Mouse (Mus musculus) layer of hippocampus, postnatal 25 days (tissue): ENCODE data around the gene Runx2. TPM values are rescaled to one million over a fixed set of nuclear protein-coding genes. Genes with fewer than 3 reads are reported as not detected.

ENCODE experiments used
- DNase-seq, 2 experiments: peaks; one replicate each; pipeline ENCODE4 v3.0.0; 2022; ENCODE audit warnings: mixed read lengths in 2 of 2, low spot score in 1 of 2; ENCODE audit errors: extremely low spot score in 1 of 2
- total RNA-seq, 2 experiments: library from RNA; stranded (reverse); gene quantifications; 2 replicates each; pipeline ENCODE4 v1.2.3; 2021

The Runx2 gene
- total RNA-seq, 2 experiments from 2014 or later = 11.0 to 11.7 TPM

DNA sequence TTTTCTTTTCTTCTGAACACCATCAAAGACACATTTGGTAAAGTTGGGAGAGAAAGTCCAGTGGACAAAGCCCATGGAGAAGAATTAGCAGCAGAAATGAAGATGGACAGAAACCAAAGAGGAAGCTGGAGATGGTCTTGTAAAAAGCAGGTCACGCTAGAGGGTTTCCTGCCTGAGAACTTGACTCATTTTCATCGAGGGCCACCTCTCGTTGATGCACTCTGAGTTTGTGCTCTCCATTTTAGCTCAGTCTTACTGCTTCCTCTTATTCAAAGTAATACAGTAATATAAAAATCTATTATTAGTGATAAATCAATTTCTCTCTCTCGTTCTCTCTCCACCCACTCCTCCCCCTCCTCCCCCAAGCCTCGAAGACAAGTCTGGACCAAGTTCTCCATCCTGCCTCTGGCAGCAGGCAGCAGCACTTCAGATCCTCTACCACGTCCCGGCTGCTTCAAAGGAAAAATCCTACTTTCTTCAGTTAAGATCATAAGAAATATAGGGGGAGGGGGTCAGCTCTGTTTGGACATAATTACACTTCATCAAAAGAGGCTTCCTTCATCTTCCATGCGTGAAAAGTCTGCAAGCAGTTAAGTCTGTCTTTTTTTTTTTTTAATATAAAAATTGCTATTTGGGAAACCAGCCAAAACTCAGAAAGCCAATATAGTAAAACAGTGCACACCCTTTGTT, 92.3 kb downstream of the Runx2 start:
- no peak for DNase-seq

DNA sequence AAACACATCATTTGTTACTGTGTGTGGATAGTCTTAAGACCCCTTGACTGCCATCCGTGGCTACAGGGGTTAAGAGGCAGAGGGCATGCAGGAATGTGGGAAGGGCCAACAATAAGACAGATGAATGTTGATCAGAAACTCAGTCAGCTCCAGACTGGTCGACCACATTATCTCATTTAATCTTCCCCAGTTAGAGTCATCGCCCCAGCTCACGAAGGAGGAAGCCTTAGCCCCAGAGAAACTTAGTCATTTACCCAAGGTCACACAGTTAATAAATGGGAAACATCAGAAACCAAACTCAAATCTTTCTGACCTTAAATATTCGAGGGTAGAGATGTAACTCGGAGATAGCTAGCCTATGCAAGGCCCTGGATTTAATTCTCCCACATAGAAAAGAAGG, 96.0 kb downstream of the Runx2 start:
- DNase-seq = no peak

DNA sequence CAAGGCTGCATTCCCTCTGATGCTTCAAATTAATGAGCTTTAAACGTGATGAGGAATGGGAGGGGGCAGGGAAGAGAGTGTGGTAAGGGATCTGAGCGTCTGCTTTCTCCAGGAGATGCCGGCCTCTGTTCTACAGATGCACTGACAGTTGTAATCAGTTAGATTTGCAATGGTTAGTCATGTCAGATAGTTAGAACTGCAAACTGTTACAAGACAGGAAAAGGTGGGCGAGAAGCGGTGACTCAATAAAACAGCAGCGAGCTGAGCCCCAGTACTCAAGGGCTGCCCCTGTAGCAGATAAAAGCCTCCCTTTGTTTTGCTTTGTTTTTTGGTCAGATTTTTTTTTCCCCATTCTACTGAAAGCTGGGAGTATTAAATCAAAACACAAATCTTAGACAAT, 96.6 kb downstream of the Runx2 start:
- no peak for DNase-seq

DNA sequence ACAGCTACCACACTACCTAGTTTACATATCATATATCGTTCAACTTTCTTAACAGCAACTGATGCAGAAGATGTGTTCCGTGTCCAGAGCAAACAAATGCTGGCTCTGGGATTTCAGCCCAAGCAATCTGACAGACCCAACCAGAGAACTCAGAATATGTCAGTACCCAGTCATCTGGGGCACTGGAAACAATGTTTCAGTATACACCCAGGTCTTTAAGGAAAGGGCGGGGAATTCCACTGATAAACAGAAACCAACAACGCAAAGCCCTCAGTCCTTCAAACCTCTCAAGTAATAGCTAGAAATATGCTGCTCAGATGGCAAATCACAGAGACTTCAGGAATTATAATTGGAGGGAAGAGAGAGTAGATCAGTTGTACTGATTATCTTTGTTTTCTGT, 100.5 kb downstream of the Runx2 start:
- no peak for DNase-seq

DNA sequence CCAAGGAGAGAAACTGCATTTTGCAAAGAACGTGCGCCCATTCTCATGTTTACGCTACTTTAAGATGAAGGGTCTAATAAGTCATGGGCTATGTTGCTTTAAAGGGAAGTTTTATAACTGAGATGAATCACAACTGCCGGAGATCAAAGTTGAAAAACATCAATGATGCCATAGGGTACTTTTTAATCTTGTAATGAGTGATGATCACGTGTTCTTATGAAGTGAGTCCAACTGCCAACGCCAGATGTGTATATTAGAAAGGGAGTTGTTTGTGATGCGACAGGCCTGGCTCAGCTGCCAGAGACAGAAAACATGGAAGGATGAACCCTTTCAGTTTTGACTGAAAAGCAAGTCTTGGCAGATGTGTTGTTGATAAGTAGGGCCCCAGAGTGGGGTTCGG, 101.2 kb downstream of the Runx2 start:
- no peak for DNase-seq

DNA sequence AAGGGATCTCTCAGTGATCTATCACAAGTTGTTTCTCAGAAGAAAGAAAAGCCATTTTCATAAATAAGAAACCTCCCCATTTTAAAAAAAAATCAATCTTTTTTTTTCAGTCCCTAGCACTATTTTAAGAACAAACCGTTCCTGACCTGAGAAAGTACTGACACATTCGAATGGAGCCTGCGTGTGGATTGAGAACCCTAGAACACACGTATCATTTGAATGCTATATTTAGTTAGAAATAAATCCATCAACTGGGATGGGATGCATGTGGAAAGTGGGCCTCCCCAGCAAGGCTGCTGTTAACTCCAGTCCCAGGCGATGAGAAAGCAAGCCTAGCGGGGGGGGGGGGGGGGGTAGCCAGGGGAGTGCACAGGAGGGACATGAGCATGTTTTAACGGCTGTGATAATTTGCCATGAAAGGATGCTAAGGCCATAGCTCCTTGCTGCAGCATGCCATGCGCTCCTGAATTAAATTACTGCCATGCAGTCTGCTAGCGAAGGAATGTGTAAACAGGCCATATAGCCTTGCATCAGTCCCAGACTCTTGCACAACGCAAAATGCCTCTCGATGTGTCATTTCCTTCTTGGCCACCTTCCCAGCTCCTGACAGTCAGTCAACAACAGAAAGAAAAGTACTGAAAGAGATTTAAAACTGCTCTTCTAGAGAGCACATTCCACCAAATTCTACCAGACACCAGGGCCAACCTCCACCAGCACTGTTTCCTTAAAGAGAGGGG, 104.9 kb downstream of the Runx2 start:
- peak in 1 of 2 experiments; percentile 34 for DNase-seq

DNA sequence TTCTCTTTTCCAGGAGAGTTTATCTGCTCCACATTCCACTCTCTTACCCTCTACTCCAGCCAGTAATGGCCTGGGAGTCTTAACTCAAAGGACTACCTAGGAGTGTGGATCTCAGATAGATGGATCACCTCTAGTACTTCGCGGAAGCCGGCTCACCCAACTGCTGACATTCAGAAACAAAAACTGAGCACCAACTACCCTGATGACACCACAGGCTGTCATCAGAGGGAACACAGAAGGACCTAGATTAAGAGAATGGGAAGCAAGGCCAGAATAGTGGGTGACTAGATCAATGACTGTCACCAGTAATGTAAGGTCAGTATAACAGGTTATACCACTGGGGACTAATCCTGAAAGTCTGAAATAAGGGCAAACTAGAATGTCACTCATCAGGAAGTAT, 106.6 kb downstream of the Runx2 start:
- DNase-seq = no peak

DNA sequence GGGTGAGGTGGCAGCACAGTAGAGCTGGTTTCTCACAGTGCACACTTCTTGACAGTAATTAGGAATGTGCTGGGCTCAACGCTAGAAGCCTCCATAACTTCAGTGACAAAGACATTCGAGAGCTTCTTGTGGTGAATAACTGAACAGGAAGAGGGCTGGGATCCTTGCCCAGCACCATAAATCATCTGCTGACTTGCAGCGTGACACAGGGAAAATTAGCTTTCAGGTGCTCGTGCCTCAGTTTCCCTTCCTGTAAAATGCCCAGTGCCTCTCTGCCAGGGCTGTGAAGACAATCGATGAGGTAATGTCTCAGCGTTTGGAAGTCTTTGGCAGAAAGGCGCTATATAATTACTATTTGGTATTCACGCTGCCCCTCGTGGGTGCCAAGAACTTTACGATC, 108.1 kb downstream of the Runx2 start:
- DNase-seq = no peak

DNA sequence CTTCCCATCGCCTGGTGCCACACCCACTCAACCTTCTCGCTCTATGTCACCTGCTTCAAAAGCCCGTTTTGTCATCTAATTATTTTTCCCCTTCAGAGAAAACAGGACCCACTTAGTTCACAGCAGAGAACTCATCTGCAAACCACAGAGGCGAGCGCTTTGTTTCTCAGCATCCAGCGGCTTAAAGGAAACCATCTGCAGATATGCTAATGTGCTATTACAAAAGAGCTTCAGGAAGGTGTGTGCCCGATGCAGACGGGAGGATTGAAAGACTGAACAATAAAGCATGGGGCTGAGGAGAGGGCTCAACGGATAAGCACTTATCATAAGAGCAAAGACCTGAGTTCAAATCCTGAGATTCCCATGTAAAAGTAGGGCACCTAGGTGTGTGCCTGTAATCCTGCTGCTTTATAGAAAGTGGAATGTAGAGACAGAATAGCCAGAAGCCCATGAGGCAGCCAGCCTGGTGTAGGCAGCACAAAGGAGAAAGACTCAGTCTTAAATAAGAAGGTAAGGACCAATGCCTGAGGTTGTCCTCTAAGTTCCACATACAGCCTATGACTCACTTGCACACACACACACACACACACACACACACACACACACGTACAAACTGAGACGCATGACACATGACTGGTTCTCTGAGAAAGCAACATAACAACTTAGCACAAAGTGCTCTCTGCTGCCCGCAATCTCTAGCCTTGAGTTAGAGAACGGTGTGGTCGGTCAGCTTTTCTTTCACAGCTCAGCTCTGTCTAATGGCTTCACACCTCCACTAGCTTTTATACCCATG, 111.9 kb downstream of the Runx2 start:
- no peak for DNase-seq

DNA sequence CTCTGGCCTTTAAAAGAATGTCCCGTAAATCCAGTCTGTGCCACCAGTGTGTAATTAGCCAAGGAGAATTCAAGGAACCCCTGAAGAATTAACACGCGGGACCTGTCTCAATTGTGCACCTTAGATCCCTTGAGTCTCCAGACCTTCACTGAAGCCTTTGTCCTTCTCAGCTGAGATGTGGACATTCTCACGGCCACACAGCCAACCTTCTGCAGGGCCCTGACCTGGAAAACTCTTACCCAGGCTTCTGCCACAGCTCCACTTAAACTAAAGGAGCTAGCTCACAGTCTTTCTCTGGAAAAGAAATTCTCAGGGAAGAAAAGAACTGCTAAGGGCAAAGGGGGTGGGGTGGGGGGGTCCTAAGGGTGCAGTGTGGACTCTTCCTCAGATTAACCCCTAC, 113.1 kb downstream of the Runx2 start:
- DNase-seq = no peak

DNA sequence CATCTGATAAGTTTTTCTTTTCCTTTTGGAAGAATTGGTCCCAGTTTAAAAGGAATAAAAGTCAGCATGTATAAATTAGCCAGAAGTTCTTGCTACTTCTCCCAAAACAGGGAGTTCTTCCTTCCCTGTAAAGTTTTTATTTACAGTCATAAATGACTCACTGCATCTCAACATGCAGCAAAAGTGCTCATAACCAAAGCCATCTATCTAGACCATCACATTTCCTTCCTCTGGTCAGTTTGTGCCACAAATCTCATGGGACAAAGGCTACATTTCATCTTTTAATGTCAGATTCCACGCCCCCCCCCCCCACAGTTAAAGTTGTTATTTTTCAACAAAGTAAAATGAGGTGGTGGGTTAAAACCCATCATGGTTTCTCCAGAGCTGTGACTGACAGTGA, 114.3 kb downstream of the Runx2 start:
- DNase-seq = no peak

DNA sequence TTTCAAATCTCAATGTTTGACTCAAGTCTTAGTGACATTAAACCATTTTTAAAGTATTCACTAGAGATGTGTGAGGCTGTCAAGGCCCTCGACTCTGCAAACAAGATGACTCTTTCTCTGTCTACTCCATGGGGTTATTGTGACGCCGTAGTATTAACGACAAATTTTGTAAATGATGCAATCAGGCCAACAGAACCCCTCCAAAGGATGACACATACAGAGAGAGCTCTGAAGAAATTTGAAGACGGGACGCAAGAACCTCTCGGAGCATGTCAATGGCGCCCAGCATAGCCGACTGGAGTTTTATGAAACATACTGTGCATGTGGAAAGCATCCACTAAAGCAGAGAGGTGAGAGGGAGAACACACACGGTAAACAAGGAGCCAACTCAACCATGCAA, 117.5 kb downstream of the Runx2 start:
- DNase-seq = no peak

DNA sequence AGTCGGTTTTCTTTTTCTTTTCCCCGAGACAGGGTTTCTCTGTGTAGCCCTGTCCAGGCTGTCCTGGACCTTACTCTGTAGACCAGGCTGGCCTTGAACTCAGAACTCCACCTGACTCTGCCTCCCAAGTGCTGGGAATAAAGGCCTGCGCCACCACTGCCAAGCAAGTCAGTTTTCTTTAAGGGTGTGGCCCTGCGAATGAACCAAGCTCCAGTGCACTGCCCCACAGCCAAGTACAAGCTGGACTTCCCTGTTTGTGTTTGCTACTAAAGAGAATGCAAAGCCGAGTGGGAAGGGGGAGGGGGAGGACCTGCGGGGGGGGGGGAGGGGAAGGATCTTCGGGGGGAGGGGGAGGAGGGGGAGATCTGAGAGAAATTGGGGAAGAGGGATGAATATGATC, 121.0 kb downstream of the Runx2 start:
- no peak for DNase-seq

DNA sequence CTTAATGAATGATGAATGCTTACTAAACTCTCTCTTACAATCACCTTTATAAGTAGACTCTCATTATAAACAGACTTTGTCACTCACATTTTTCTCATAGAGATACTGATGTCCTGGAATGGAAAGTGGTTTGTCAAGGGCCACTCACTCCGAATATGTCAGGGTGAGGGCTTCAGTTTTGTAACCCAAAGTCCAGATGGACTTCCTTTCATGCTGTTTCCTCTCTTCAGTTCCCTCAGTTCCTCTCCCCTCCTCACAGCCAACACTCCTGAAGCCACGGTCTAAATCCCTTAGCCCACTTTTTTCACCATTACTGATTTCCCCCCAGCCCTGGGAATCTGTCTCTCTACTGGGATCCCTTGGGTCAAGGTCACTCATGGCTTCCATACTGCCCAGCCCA, 123.1 kb downstream of the Runx2 start:
- no peak for DNase-seq

DNA sequence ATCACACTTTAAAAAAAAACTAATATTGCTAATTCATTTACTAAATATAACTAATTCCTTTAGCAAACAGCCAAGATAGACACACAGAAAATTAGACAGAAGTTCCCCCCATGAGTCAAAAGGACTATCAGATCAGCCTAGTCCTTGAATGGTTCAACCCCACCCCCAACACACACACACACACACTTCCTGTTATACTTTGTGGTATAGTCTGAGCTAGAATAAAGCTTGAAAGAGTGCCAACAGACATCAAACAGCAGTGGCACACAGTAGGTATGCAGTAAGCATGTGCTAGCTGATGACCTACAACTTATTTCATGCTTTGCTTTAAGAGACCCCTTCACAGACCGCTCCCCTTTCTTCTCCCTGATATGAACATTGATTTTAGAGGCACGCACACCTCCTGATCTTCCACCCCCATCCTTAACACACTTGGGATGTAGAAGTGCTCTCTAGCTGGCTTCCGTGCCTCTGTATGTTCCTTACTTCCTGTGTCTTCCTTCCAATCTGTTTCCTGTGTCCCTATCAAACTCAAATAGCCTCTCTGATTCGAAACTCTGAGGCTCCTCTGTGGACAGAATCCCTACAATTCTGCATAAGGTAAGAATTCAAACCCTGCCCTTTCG, 124.1 kb downstream of the Runx2 start:
- no peak for DNase-seq

DNA sequence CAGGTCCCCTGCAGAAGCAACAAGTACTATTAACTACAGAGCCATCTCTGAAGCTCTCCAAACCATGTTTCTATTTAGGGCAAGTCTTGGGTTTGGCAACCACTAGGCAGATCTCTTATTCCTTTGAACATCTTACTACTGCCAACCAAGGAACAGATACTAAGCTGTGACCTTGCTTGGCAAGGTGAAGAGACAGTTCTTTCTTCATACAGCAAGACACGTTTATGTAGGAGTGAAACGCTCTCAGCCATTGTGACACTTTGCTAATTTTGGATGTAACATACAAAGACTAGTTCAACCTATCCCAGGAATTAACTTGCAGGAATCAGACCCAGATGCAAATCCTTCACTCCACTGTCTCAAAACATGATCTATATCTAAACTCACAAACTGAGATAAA, 126.3 kb downstream of the Runx2 start:
- DNase-seq = no peak

DNA sequence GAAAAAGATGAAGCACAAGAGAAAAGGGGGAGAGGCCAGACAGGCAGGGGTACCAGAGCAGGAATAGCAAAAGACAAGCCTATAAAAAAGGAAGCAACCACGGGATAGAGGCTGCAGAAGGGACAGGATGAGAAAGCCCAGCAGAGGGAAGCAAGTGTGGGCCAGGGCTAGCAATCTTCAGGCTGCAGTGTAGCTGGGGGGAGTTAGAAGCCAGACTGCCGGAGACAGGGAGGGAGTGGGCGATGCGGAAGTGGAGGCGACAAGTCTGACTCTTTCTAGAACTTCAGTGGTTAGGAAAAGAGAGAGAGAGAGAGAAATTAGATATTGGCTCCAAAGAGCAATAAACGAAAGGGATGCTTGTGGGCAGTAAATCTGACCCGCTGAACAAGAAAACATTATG, 129.1 kb downstream of the Runx2 start:
- no peak for DNase-seq

DNA sequence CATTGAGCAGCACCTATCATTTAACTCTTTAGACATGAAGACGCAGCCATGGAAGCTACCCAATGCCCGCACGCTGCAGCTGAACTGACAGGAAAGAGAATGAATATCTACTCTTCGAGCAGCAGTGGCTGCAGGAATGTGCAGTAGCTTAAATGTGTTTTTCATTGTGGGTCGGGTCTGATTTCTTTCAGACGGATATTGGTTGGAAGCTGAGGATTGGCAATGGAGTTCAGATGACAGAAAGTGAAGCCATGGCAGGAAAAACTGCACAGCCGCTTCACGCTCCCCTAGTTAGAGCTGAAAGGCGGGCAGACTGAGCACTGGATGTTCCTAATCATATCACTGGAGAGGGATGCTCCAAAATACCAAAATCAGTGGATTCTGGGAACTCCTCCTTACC, 131.6 kb downstream of the Runx2 start:
- no peak for DNase-seq

DNA sequence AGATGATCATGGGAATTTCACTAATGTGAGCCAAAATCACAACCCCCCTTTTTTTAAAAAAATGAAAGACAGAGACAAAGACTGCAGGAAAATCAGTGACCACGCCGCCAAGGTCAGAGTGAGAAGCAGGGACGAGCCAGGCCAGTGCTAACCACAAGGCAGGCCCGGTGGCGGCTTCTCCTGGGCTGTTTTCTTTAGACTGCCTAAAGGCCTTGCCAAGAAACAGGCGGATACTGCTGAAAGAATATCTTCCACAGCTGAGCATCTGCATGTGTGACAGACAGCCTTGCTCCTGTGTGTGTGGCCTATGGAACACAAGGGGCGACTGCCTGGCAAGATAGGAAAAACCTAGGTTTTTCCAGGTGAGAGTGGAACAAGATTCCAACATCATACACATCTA, 136.8 kb downstream of the Runx2 start:
- no peak for DNase-seq

DNA sequence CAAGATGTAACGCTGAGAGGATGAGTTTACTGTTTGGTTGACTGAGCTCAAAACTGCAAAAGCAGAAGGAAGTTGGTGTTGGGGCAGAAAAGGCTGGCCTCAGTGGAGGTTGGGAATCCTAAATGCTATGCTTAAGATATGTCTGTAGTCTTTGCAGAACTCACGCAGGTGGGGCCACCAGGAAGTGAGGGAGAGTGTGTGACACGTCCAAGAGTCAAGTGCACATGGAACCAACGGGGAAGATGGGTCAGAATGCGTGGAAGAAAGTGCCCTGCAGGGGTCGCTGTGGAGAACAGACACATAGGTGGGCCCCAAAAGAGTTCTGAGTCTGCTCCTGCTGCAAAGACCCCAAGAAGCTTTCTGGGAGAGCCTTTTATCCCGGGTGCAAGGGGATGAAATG, 141.8 kb downstream of the Runx2 start:
- no peak for DNase-seq
